Comparison of ENCODE assay signal across 21 mouse cellular contexts in the genomic region with DNA sequence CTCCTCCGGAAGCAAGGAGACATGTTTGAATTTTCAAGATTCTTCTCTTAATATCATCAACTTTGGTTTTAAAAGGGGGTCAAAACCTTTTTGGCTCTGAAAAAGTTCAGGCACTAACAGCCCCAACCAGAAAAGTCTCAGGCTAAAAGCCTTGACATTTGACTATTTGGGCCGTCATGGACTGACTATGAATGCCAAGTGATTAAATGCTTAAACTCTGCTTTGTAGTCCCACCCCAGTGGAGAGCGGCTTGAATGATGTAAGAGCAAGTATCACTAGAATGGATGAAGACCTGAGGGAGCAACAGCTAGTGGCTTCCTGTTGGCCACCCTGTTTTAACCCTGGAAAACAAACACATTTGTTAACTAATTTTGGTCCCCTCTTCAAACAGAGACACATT. TPM values are rescaled to one million over a fixed set of nuclear protein-coding genes. Genes with fewer than 3 reads are reported as not detected.
DNase-seq lines count a peak whose midpoint lies in the region; TF ChIP-seq lines count a peak whose summit lies in the region.
"Had no signal": no experiment of that assay in that cellular context is flagged by ENCODE, and none has a peak within 500 bp of the region (broad histone marks: within the 10 kb centered on the region; RNA-seq: fewer than 3 reads in every experiment).

No protein-coding gene starts in this region.

- no peak overlapping the region for H3K4me3 ChIP-seq in gastrocnemius, adult 2 months
- no peak overlapping the region for H3K4me3 ChIP-seq in limb, embryonic 10.5 days
- H3K4me3 ChIP-seq: embryonic facial prominence, embryonic 15.5 days; erythroblast, embryonic 14.5 days; forebrain, embryonic 10.5 days; heart, adult 2 months; heart, embryonic 15.5 days; hindbrain, embryonic 10.5 days; intestine, embryonic 15.5 days had no signal

- peak; percentile 62 to 77 for DNase-seq in adrenal gland, adult (ENCODE audit: inconsistent age in 2 of 2, low spot score in 1 of 2)
- no peak for DNase-seq in adrenal gland, adult 18-20 months (ENCODE audit: low spot score in 2 of 2)
- DNase-seq in gastrocnemius, adult 2 months: no peak
- no peak for DNase-seq in gastrocnemius, postnatal 10 days
- DNase-seq in kidney, postnatal 14 days: peak; percentile 40
- no peak for DNase-seq in kidney, adult 11 months
- DNase-seq in ES-CJ7 (ENCODE audit: low read depth, low spot score): peak; percentile 25
- no peak for DNase-seq in limb, embryonic 10.5 days (ENCODE audit: low spot score)
- DNase-seq: B cell, adult 2 months; cerebellum, adult 18-20 months; cerebellum, adult 9-11 months; cerebellum, postnatal 36 days; heart, adult 2 months; heart, postnatal 14 days had no signal

- H3K36me3 ChIP-seq in limb, embryonic 10.5 days: no peaks in the 10 kb centered on the region
- H3K36me3 ChIP-seq: embryonic facial prominence, embryonic 15.5 days; forebrain, embryonic 10.5 days; heart, embryonic 15.5 days; hindbrain, embryonic 10.5 days; intestine, embryonic 15.5 days had no signal

- TF ChIP-seq CTCF in gastrocnemius, adult 2 months (IDR thresholded peaks at IDR 0.05): no peak

- H3K4me1 ChIP-seq in limb, embryonic 10.5 days: peaks cover 24% of the 10 kb centered on the region
- H3K4me1 ChIP-seq: heart, embryonic 15.5 days; intestine, embryonic 15.5 days had no signal

- peak overlapping the region; percentile 88 for H3K27ac ChIP-seq in gastrocnemius, adult 2 months
- H3K27ac ChIP-seq in limb, embryonic 10.5 days: no peak overlapping the region
- H3K27ac ChIP-seq: embryonic facial prominence, embryonic 15.5 days; forebrain, embryonic 10.5 days; heart, adult 2 months; heart, embryonic 15.5 days; hindbrain, embryonic 10.5 days; hindbrain, embryonic 14.5 days; intestine, embryonic 15.5 days had no signal

- intact Hi-C loops in gastrocnemius, adult 2 months (cut with DNase I): loop anchor here (2.0 to 5.0 kb wide), 4 partner anchors 38 to 603 kb away; partner anchors contain the start of gene Pik3r1

- H3K27me3 ChIP-seq in limb, embryonic 10.5 days (ENCODE audit: low read depth, poor library complexity, severe bottlenecking): peaks cover 11% of the 10 kb centered on the region; the same call in 1 of the 2 replicates
- H3K27me3 ChIP-seq: embryonic facial prominence, embryonic 15.5 days; heart, embryonic 15.5 days; intestine, embryonic 15.5 days had no signal

- 87% methylated on average over 3 of the region's 3 CpGs for WGBS in limb, embryonic 10.5 days

- H3K9me3 ChIP-seq in limb, embryonic 10.5 days (replicated peaks): no peaks in the 10 kb centered on the region
- H3K9me3 ChIP-seq: embryonic facial prominence, embryonic 15.5 days; forebrain, embryonic 10.5 days; heart, embryonic 15.5 days; hindbrain, embryonic 10.5 days; intestine, embryonic 15.5 days had no signal

RNA-seq across cellular contexts. Expression of gene Pik3r1, which starts 41.8 kb away (rescaled TPM):
- 10 to 100 TPM; 58.8 to 93.1 TPM for total RNA-seq in adrenal gland, adult 18-20 months (2021)
- 10 to 100 TPM; 41.3 to 52.1 TPM for total RNA-seq in gastrocnemius, adult 2 months (2021)
- total RNA-seq in gastrocnemius, postnatal 10 days (2021): 10 to 100 TPM; 37.5 to 41.3 TPM
- polyA plus RNA-seq in limb, embryonic 10.5 days (2016; fragmentation: Nextera tagmentation; extraction: Ambion mirVana): 9.8 and 13.9 TPM in 2 replicates

Comparison
In these comparisons a context has a peak if more than half of its experiments do, and no peak if none do; other contexts are left out.
1. DNase-seq: peak in adrenal gland, adult (2 of 2), kidney, postnatal 14 days (single experiment) and ES-CJ7 (single experiment); none in adrenal gland, adult 18-20 months (0 of 2), gastrocnemius, adult 2 months (single experiment), gastrocnemius, postnatal 10 days (single experiment), kidney, adult 11 months (single experiment) and limb, embryonic 10.5 days (single experiment).